Mouse (Mus musculus) embryonic facial prominence, embryonic 11.5 days (tissue): ENCODE measurements at regions not wholly inside any gene's neighbourhood (a gene's known extent, or its start where the extent isn't known, plus 50 kb on each side); places are given as distances from the start of the nearest gene placed in this dataset.
A peak's percentile ranks its signal among the peaks of the same experiment; 100 is the strongest.

ENCODE experiments used
- ATAC-seq: fragments of 200-750 bp; cut with Nextera tagmentation; replicated peaks from 2 replicates; pipeline ENCODE4 v1.8.0; 2017; ENCODE audit warnings: low read depth; ENCODE audit not compliant: insufficient number of reproducible peaks, low FRiP score, low TSS enrichment
- DNase-seq: peaks from one replicate; pipeline ENCODE4 v3.0.0-alpha.2; 2015; ENCODE audit warnings: low spot score
- H3K27ac ChIP-seq: fragments of 300-500 bp; sonication (generic); replicated peaks from 2 replicates; pipeline ENCODE4 v1.5.1; 2014; ENCODE audit warnings: mild to moderate bottlenecking, low read depth, low read length, control low read depth
- H3K27me3 ChIP-seq: fragments of 300-500 bp; sonication (generic); 2 replicates; pipeline ENCODE4 v1.6.1; 2014; ENCODE audit warnings: mild to moderate bottlenecking, low read length, moderate library complexity, mixed read lengths; ENCODE audit not compliant: control insufficient read depth, insufficient read depth
- H3K36me3 ChIP-seq: fragments of 300-500 bp; sonication (generic); replicated peaks from 2 replicates; pipeline ENCODE4 v1.6.1; 2014; ENCODE audit warnings: low read depth, mild to moderate bottlenecking, low read length, moderate library complexity, mixed read lengths; ENCODE audit not compliant: control insufficient read depth, insufficient read depth
- H3K4me1 ChIP-seq: fragments of 300-500 bp; sonication (generic); 2 replicates; pipeline ENCODE4 v1.6.1; 2014; ENCODE audit warnings: low read length, mixed read lengths; ENCODE audit not compliant: control insufficient read depth, insufficient read depth
- H3K4me2 ChIP-seq: fragments of 300-500 bp; sonication (generic); 2 replicates; pipeline ENCODE4 v1.6.1; 2014; ENCODE audit warnings: low read depth, mild to moderate bottlenecking, control low read depth, low read length, moderate library complexity
- H3K4me3 ChIP-seq: fragments of 300-500 bp; sonication (generic); 2 replicates; pipeline ENCODE4 v1.5.1; 2014; ENCODE audit warnings: low read depth, low read length, control low read depth
- H3K9ac ChIP-seq: fragments of 300-500 bp; sonication (generic); replicated peaks from 2 replicates; pipeline ENCODE4 v1.6.1; 2014; ENCODE audit warnings: mild to moderate bottlenecking, control low read depth, low read length
- H3K9me3 ChIP-seq: fragments of 300-500 bp; sonication (generic); replicated peaks from 2 replicates; pipeline ENCODE4 v1.6.1; 2016; ENCODE audit warnings: mild to moderate bottlenecking, low read length, inconsistent platforms, mixed read lengths; ENCODE audit not compliant: control insufficient read depth
- WGBS: fragments of 180-500 bp; shearing (Covaris S2); extraction: QIAGEN DNeasy Blood & Tissue Kit; methylation state at CpG from one replicate; pipeline ENCODE4 v1.1.7; 2014; 5-methylcytosine and 5-hydroxymethylcytosine counted together

GRCm38 (mm10) chr15:74411097-74411496, 225.1 kb downstream of the Mroh4 start:
- no peaks in the 10 kb centered on the region for H3K4me1 ChIP-seq
- no peak overlapping the region for H3K9ac ChIP-seq
- H3K4me3 ChIP-seq, result no peak overlapping the region
- H3K4me2 ChIP-seq, result no peak overlapping the region
- H3K27ac ChIP-seq, result no peak overlapping the region
- WGBS, result 74% methylated on average over 3 of the region's 3 CpGs
- H3K36me3 ChIP-seq, result no peaks in the 10 kb centered on the region
- H3K9me3 ChIP-seq, result no peaks in the 10 kb centered on the region
- no peaks in the 10 kb centered on the region for H3K27me3 ChIP-seq
- DNase-seq (peak; percentile 37), ATAC-seq (no peak)

GRCm38 (mm10) chr15:74404866-74405265, 231.3 kb downstream of the Mroh4 start:
- Histone ChIP-seq H3K27me3 (no peaks in the 10 kb centered on the region), H3K4me3 (no peak overlapping the region), H3K4me1 (no peaks in the 10 kb centered on the region), H3K9ac (no peak overlapping the region), H3K36me3 (no peaks in the 10 kb centered on the region), H3K4me2 (no peak overlapping the region), H3K9me3 (no peaks in the 10 kb centered on the region), H3K27ac (no peak overlapping the region)
- WGBS, result 77% methylated on average over 6 of the region's 6 CpGs
- no peak for ATAC-seq
- DNase-seq, result no peak

- DNase-seq, result no peak
- Histone ChIP-seq H3K4me1 (no peaks in the 10 kb centered on the region), H3K4me2 (no peak overlapping the region), H3K27ac (no peak overlapping the region), H3K4me3 (no peak overlapping the region), H3K36me3 (no peaks in the 10 kb centered on the region), H3K27me3 (no peaks in the 10 kb centered on the region), H3K9me3 (no peaks in the 10 kb centered on the region), H3K9ac (no peak overlapping the region)
- ATAC-seq, result no peak
- WGBS, result 85% methylated on average over 7 of the region's 7 CpGs
Observed at GRCm38 (mm10) chr15:74401275-74401674, 234.9 kb downstream of the Mroh4 start.

GRCm38 (mm10) chr15:74396029-74396428, 240.1 kb downstream of the Mroh4 start:
- Histone ChIP-seq H3K9ac (no peak overlapping the region), H3K36me3 (no peaks in the 10 kb centered on the region), H3K4me2 (no peak overlapping the region), H3K27me3 (no peaks in the 10 kb centered on the region), H3K9me3 (no peaks in the 10 kb centered on the region), H3K27ac (no peak overlapping the region), H3K4me3 (no peak overlapping the region), H3K4me1 (no peaks in the 10 kb centered on the region)
- ATAC-seq (no peak), DNase-seq (no peak)
- 90% methylated on average over 8 of the region's 8 CpGs for WGBS

- Histone ChIP-seq H3K9ac (no peak overlapping the region), H3K4me1 (no peaks in the 10 kb centered on the region), H3K27ac (no peak overlapping the region), H3K4me3 (no peak overlapping the region), H3K27me3 (no peaks in the 10 kb centered on the region), H3K36me3 (no peaks in the 10 kb centered on the region), H3K4me2 (no peak overlapping the region), H3K9me3 (no peaks in the 10 kb centered on the region)
- ATAC-seq (no peak), DNase-seq (peak; percentile 9)
- 28% methylated on average over 3 of the region's 3 CpGs for WGBS
Observed at GRCm38 (mm10) chr15:74387533-74387932, 248.6 kb downstream of the Mroh4 start.

- ATAC-seq (no peak), DNase-seq (peak; percentile 83)
- H3K4me1 ChIP-seq, result no peaks in the 10 kb centered on the region
- no peaks in the 10 kb centered on the region for H3K9me3 ChIP-seq
- H3K4me3 ChIP-seq, result no peak overlapping the region
- H3K36me3 ChIP-seq, result no peaks in the 10 kb centered on the region
- H3K4me2 ChIP-seq, result no peak overlapping the region
- H3K27ac ChIP-seq, result no peak overlapping the region
- no peak overlapping the region for H3K9ac ChIP-seq
- no peaks in the 10 kb centered on the region for H3K27me3 ChIP-seq
- WGBS, result 62% methylated on average over 4 of the region's 4 CpGs
Observed at GRCm38 (mm10) chr15:74382556-74382955, 253.6 kb downstream of the Mroh4 start.

- DNase-seq (no peak), ATAC-seq (no peak)
- Histone ChIP-seq H3K27ac (no peak overlapping the region), H3K4me3 (no peak overlapping the region), H3K4me1 (no peaks in the 10 kb centered on the region), H3K9ac (no peak overlapping the region), H3K9me3 (no peaks in the 10 kb centered on the region), H3K27me3 (no peaks in the 10 kb centered on the region), H3K36me3 (no peaks in the 10 kb centered on the region), H3K4me2 (no peak overlapping the region)
- WGBS, result 73% methylated on average over 6 of the region's 6 CpGs
Observed at GRCm38 (mm10) chr15:74379366-74379765, 256.8 kb downstream of the Mroh4 start.

- Histone ChIP-seq H3K4me3 (no peak overlapping the region), H3K9ac (no peak overlapping the region), H3K27me3 (no peaks in the 10 kb centered on the region), H3K4me1 (no peaks in the 10 kb centered on the region), H3K4me2 (no peak overlapping the region), H3K9me3 (no peaks in the 10 kb centered on the region), H3K27ac (no peak overlapping the region), H3K36me3 (no peaks in the 10 kb centered on the region)
- 69% methylated on average over 3 of the region's 3 CpGs for WGBS
- no peak for ATAC-seq
- no peak for DNase-seq
Observed at GRCm38 (mm10) chr15:74369461-74369860, 266.7 kb downstream of the Mroh4 start.
